Mouse (Mus musculus) cortical plate, adult 2 months (tissue): ENCODE data around the gene Lrrc74b. TPM values are rescaled to one million over a fixed set of nuclear protein-coding genes. Genes with fewer than 3 reads are reported as not detected.
"Not testable (repeated sequence)": the region's sequence is repeated elsewhere in the genome, so short reads cannot be mapped to it uniquely, and the experiment has no call there.

Experiments
- H3K27ac ChIP-seq: fragments of 200-500 bp; 2 replicates; pipeline ENCODE4 v1.5.1; 2012; ENCODE audit warnings: low read length, control low read depth, inconsistent platforms; ENCODE audit not compliant: insufficient read depth
- H3K4me1 ChIP-seq: fragments of 200-500 bp; 2 replicates; pipeline ENCODE4 v1.6.1; 2011; ENCODE audit warnings: low read length; ENCODE audit not compliant: control insufficient read depth, insufficient read depth
- H3K4me3 ChIP-seq: fragments of 200-500 bp; 2 replicates; pipeline ENCODE4 v1.5.1; 2011; ENCODE audit warnings: mild to moderate bottlenecking, low read length, control low read depth; ENCODE audit not compliant: insufficient read depth
- CTCF ChIP-seq: fragments of 200-500 bp; IDR thresholded peaks from 2 replicates; pipeline ENCODE4 v1.5.1; 2011; ENCODE audit warnings: mild to moderate bottlenecking, control low read depth, low read length; ENCODE audit not compliant: insufficient read depth; ENCODE audit errors: extremely low read depth
- POLR2A ChIP-seq: fragments of 200-500 bp; IDR thresholded peaks from 2 replicates; pipeline ENCODE4 v1.6.1; 2011; ENCODE audit warnings: mild to moderate bottlenecking, low read length, control low read depth; ENCODE audit not compliant: insufficient read depth; ENCODE audit errors: extremely low read depth
- polyA plus RNA-seq: library from polyadenylated mRNA; depleted of rRNA; stranded (reverse); fragments of >200 nt; gene quantifications from 2 replicates; pipeline ENCODE4 v1.2.3, GENCODE M21; 2012

Gene Lrrc74b
- polyA plus RNA-seq, 1 experiment = 1.4 TPM

- Histone ChIP-seq H3K4me1 (peaks cover 5% of the 10 kb centered on the region; the same call in 1 of the 2 replicates), H3K27ac (no peak overlapping the region)
Measured at GRCm38 (mm10) chr16:17556180-17556579, 4.9 kb downstream of the Lrrc74b start.

GRCm38 (mm10) chr16:17554702-17555101 lies 6.3 kb downstream of the Lrrc74b start:
- H3K4me3 ChIP-seq, H3K27ac ChIP-seq, H3K4me1 ChIP-seq: not testable (repeated sequence)

More at GRCm38 (mm10) chr16:17556180-17556579, 4.9 kb downstream of the Lrrc74b start:
- no peak overlapping the region for H3K4me3 ChIP-seq
- TF ChIP-seq CTCF (no peak), POLR2A (no peak)

- H3K27ac ChIP-seq = no peak overlapping the region
- TF ChIP-seq CTCF = no peak
- peak; percentile 44; the same call in 1 of the 2 replicates for TF ChIP-seq POLR2A
Measured at GRCm38 (mm10) chr16:17553910-17554685, 6.9 kb downstream of the Lrrc74b start.

GRCm38 (mm10) chr16:17552837-17553236 lies 8.2 kb downstream of the Lrrc74b start:
- Histone ChIP-seq H3K4me3 (no peak overlapping the region), H3K4me1 (peaks cover 3% of the 10 kb centered on the region; the same call in 1 of the 2 replicates), H3K27ac (no peak overlapping the region)
- TF ChIP-seq CTCF = no peak
- no peak for TF ChIP-seq POLR2A

More at GRCm38 (mm10) chr16:17553910-17554685, 6.9 kb downstream of the Lrrc74b start:
- Histone ChIP-seq H3K4me1 (peaks cover 5% of the 10 kb centered on the region; the same call in 1 of the 2 replicates), H3K4me3 (no peak overlapping the region)

- no peak overlapping the region for H3K4me3 ChIP-seq
- peak overlapping the region; percentile 55 for H3K27ac ChIP-seq
- no peaks in the 10 kb centered on the region for H3K4me1 ChIP-seq
- TF ChIP-seq CTCF (no peak), POLR2A (no peak)
Measured at GRCm38 (mm10) chr16:17542632-17543031, 18.4 kb downstream of the Lrrc74b start.

GRCm38 (mm10) chr16:17536584-17536983 lies 24.5 kb downstream of the Lrrc74b start:
- Histone ChIP-seq H3K4me3 (no peak overlapping the region), H3K4me1 (no peaks in the 10 kb centered on the region), H3K27ac (no peak overlapping the region)
- no peak for TF ChIP-seq CTCF
- TF ChIP-seq POLR2A = no peak

GRCm38 (mm10) chr16:17532676-17533329 lies 28.2 kb downstream of the Lrrc74b start:
- Histone ChIP-seq H3K4me3 (no peak overlapping the region), H3K27ac (no peak overlapping the region), H3K4me1 (peaks cover 2% of the 10 kb centered on the region; the same call in 1 of the 2 replicates)
- TF ChIP-seq CTCF = no peak
- no peak for TF ChIP-seq POLR2A

- peaks cover 2% of the 10 kb centered on the region; the same call in 1 of the 2 replicates for H3K4me1 ChIP-seq
- no peak overlapping the region for H3K27ac ChIP-seq
- TF ChIP-seq POLR2A (no peak), CTCF (0 out of 2 replicates have a peak, but pooled peaks have one; percentile 14)
- H3K4me3 ChIP-seq = peak overlapping the region; percentile 79; the same call in 1 of the 2 replicates
Measured at GRCm38 (mm10) chr16:17532271-17532670, 28.8 kb downstream of the Lrrc74b start.

GRCm38 (mm10) chr16:17530640-17531288 lies 30.3 kb downstream of the Lrrc74b start, which contains the start of gene Thap7:
Thap7 (minus strand) TSS chr16:17531136.
- Histone ChIP-seq H3K27ac (peak within 1 kb of the TSS; percentile 85), H3K4me1 (peaks cover 2% of the 10 kb centered on the region; the same call in 1 of the 2 replicates), H3K4me3 (peak within 1 kb of the TSS; percentile 79)
- TF ChIP-seq CTCF (no peak), POLR2A (peak; percentile 79)
